Mouse (Mus musculus) embryonic facial prominence, embryonic 10.5 days (tissue): ENCODE data around the gene Pde4d. TPM values are rescaled to one million over a fixed set of nuclear protein-coding genes. Genes with fewer than 3 reads are reported as not detected.

Source experiments
- DNase-seq: peaks from one replicate; pipeline ENCODE4 v3.0.0-alpha.2; 2017; ENCODE audit warnings: low spot score
- H3K27ac ChIP-seq: fragments of 300-500 bp; sonication (generic); replicated peaks from 2 replicates; pipeline ENCODE4 v1.5.1; 2016; ENCODE audit warnings: mild to moderate bottlenecking
- H3K27me3 ChIP-seq: fragments of 300-500 bp; sonication (generic); replicated peaks from 2 replicates; pipeline ENCODE4 v1.6.1; 2016; ENCODE audit warnings: low read depth, mild to moderate bottlenecking; ENCODE audit not compliant: poor library complexity, severe bottlenecking
- H3K36me3 ChIP-seq: fragments of 300-500 bp; sonication (generic); replicated peaks from 2 replicates; pipeline ENCODE4 v1.6.1; 2016; ENCODE audit warnings: mild to moderate bottlenecking, moderate library complexity
- H3K4me1 ChIP-seq: fragments of 300-500 bp; sonication (generic); 2 replicates; pipeline ENCODE4 v1.6.1; 2016
- H3K4me3 ChIP-seq: fragments of 300-500 bp; sonication (generic); 2 replicates; pipeline ENCODE4 v1.5.1; 2016; ENCODE audit warnings: mild to moderate bottlenecking, moderate library complexity
- H3K9me3 ChIP-seq: fragments of 300-500 bp; sonication (generic); 2 replicates; pipeline ENCODE4 v1.6.1; 2016; ENCODE audit warnings: mild to moderate bottlenecking
- WGBS: fragments of 180-500 bp; shearing (Covaris S2); methylation state at CpG from one replicate; pipeline ENCODE4 v1.1.7; 2016; 5-methylcytosine and 5-hydroxymethylcytosine counted together
- polyA plus RNA-seq: library from polyadenylated mRNA; unstranded; fragments of >200 nt; fragmentation: Nextera tagmentation; extraction: Ambion mirVana; gene quantifications from 2 replicates; pipeline ENCODE4 v1.2.1, GENCODE M21; 2016

Pde4d gene
- polyA plus RNA-seq, 1 experiment from 2014 or later: 19.7 TPM

DNA sequence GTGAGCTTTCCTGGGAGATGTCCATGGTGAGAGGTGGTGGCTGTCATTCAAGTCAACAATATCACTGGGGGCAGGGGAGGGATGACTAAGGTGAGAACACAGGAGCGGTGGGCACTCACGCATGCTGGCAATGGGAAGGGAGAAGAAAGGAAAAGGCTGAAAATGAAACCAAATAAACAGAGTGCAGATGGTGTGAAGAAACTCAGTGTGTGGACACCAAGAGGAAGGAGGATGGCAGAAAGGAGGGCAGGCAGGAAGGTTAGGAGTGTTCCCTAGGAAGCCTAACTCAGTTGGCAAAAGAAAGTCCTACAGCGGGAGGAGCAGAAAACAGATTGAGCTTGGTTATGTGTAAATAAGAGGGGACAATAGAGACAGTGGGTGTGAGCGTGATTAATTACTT lies 1107.1 kb downstream of the Pde4d start:
- H3K36me3 ChIP-seq: no peaks in the 10 kb centered on the region
- no peak overlapping the region for H3K4me3 ChIP-seq
- H3K4me1 ChIP-seq: no peaks in the 10 kb centered on the region
- DNase-seq: no peak
- H3K27ac ChIP-seq: no peak overlapping the region
- no peaks in the 10 kb centered on the region for H3K27me3 ChIP-seq
- WGBS: 85% methylated on average over 4 of the region's 4 CpGs
- no peaks in the 10 kb centered on the region for H3K9me3 ChIP-seq

DNA sequence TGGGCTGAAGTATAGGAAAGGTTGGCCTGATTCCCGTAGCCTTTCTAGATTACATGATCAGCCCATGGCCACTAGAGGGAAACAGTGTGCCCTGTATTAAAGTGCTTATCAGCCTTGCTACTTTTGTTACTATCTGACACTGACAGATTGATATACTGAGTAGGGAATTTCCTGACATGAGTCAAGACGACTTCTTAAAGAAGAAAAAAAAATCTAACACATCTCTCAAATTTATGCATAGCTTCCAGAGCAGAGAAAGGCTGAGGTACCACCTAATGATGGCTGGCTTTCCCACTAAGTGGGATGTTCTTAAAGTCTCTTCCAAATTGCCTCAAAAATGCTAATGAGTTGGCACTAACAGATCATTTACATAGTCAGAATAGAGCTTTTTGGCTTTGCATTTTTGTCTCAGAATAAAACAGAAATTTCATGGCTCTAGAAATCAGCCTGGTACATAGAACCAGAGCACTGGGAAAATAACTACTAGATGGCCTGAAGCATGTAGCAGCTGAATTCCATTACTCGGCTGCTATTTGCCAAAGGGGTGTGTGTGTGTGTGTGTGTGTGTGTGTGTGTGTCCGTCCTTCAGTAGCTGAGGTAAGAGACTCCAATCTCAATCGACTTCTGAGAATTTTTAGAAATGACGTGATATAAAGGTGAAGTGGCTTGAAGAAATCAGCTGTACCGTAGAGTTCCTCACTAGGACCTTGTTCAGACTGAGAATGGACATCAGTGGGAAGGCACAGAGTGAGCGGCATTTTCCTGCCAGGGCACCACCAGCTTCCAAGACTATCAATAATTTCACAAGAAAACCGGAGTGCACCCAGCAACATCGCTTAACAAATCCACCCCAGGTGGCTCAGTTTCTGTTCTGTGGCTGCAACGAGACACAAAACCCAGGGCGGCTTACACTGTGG lies 1108.9 kb downstream of the Pde4d start:
- Histone ChIP-seq H3K4me1 (no peaks in the 10 kb centered on the region), H3K27ac (no peak overlapping the region), H3K27me3 (no peaks in the 10 kb centered on the region), H3K4me3 (no peak overlapping the region), H3K36me3 (no peaks in the 10 kb centered on the region), H3K9me3 (no peaks in the 10 kb centered on the region)
- no peak for DNase-seq
- 75% methylated on average over 12 of the region's 12 CpGs for WGBS

DNA sequence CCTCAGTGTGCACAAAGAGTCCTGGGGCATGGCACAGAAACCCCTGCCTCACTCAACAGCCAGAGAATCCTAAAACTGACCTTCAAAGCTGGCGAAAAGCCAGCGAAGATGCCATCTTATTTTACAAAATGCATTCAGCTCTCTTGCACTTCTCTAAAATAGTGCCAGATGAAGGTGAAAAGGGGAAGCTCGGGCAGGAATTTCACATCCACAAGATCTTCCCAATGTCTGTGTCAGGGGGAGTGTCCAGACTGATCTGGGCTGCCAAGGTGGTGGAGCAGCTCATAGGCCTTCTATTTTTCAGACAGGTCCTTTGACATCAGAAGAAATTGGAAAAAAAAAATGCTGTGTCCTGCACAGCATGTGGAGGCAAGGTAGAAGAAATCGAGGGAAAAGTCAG lies 1110.5 kb downstream of the Pde4d start:
- no peaks in the 10 kb centered on the region for H3K9me3 ChIP-seq
- no peak for DNase-seq
- H3K36me3 ChIP-seq: no peaks in the 10 kb centered on the region
- no peak overlapping the region for H3K4me3 ChIP-seq
- H3K4me1 ChIP-seq: no peaks in the 10 kb centered on the region
- H3K27ac ChIP-seq: no peak overlapping the region
- H3K27me3 ChIP-seq: no peaks in the 10 kb centered on the region
- 84% methylated on average over 4 of the region's 4 CpGs for WGBS

DNA sequence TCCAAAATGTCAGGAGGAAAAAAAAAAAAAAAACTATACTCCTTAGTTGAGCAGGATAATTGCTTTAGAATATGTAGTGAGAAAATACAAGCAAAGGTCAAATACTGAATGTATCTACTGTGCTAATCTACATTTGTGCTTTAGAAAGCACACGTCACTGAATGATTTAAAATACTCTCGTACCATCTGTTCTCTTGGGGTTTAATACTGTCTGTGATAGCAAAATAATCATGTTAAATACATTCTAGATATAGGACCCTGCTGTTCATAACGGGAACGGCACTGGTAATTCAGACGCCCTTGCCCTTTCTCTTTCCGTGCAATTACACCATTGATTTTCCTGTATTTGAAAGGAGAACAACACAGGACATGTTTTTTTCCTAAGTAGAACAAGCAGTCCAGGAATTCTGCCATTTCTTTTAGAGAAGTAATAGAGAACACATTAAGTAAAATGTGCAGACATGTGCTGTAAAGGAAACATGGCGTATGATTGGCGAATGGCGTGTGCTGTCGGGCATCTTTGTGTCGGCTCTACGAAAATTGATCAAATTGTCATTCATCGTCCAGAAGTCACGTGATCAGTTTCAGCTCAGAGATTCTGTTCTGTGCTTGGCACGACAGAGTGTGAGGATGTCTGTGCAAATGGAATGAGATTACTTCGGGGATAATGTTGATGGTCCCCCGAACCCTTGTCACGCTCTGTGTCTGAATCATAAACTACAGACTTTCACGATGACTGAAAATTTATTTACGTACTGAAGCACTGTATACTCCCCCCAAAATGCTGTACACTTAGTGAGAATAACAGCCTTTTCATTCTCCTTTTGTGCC lies 1119.1 kb downstream of the Pde4d start:
- H3K4me1 ChIP-seq: no peaks in the 10 kb centered on the region
- no peak for DNase-seq
- WGBS: 94% methylated on average over 20 of the region's 20 CpGs

DNA sequence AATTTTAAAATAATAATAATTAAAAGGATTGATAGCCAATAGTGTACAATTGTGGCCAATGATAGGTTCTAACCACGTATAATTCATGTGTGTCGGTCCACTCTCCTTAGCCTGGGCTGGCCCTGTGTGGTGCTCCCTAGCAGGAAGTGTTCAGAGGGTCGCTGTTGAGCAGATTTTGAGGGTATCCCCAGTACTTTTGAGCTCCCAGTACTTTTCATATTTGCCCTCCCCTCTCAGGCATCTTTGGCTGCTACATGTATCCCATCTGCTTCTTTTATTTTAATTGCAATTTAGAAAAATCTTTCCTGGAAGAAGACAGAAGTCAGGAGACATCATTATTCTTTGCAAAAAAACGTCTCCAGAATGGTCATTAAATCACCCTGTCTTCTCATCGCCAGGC lies 1119.7 kb downstream of the Pde4d start:
- Histone ChIP-seq H3K9me3 (no peaks in the 10 kb centered on the region), H3K36me3 (no peaks in the 10 kb centered on the region), H3K27ac (no peak overlapping the region), H3K27me3 (no peaks in the 10 kb centered on the region), H3K4me3 (no peak overlapping the region), H3K4me1 (no peaks in the 10 kb centered on the region)
- DNase-seq: no peak
- WGBS: 82% methylated on average over 5 of the region's 5 CpGs

More for the DNA sequence above, 1119.1 kb downstream of the Pde4d start:
- H3K36me3 ChIP-seq: no peaks in the 10 kb centered on the region
- H3K4me3 ChIP-seq: no peak overlapping the region
- H3K27ac ChIP-seq: no peak overlapping the region
- no peaks in the 10 kb centered on the region for H3K9me3 ChIP-seq
- no peaks in the 10 kb centered on the region for H3K27me3 ChIP-seq

DNA sequence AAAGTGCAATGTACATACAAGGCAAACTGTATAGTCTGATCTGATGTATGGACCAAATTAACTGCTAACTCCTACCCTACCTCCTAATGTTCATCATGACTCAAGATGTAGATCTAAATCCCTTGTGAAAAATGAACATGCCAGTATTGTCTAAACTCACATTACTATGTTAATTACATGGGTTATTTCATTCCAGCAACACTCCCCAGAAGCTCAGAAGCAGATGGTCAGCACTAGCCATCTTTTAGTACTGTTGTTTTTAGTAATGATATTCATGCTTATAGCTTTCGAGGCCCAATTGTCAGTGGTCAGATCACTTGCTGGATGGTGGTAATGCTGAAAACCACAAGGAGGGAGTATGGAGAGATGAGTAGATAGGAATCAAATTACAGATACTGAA lies 1127.0 kb downstream of the Pde4d start:
- WGBS: 60% methylated on average over 1 of the region's 1 CpGs
- Histone ChIP-seq H3K9me3 (no peaks in the 10 kb centered on the region), H3K4me3 (no peak overlapping the region), H3K27ac (no peak overlapping the region), H3K4me1 (no peaks in the 10 kb centered on the region), H3K27me3 (no peaks in the 10 kb centered on the region), H3K36me3 (no peaks in the 10 kb centered on the region)
- DNase-seq: no peak

DNA sequence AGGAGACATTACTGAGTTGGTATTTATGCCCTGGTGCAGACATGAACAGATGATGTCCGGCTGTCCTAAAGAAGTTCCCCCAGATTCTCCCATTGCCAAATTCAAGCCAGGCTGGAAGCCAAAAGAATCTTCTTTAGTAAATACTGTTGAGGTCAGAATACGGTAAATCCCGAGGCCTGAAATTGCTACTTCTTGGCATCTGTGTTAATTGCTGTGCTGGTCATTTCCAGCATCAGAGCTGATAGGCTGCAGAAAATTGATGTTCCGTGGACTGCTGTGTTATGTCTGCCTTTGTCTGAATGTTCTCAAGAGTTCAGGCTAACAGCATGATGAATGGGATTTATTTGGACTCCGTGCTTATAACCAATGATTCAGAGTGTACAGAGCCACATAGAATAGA lies 1127.7 kb downstream of the Pde4d start:
- Histone ChIP-seq H3K4me1 (no peaks in the 10 kb centered on the region), H3K27me3 (no peaks in the 10 kb centered on the region), H3K4me3 (no peak overlapping the region), H3K36me3 (no peaks in the 10 kb centered on the region), H3K9me3 (no peaks in the 10 kb centered on the region), H3K27ac (no peak overlapping the region)
- no peak for DNase-seq
- 89% methylated on average over 5 of the region's 5 CpGs for WGBS

DNA sequence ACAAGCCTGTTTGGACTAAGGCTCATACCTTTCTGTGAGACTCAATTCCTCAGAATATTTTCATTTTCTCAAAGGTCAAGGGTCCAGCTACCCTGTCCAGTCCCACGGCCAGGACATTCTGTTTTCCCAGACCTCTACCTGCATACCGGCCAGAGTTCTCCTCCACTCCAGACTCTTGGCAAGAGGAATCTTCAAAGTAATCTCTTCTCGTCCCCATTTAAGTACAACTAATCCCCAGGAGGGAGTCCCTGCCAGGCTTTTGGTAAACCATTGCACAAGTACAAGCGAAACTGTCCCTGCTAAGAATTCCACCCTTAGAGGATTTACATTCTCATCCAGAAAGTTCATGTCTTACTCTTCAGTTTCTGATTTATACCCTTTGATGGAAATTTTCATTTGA lies 1128.2 kb downstream of the Pde4d start:
- Histone ChIP-seq H3K36me3 (no peaks in the 10 kb centered on the region), H3K4me1 (no peaks in the 10 kb centered on the region), H3K9me3 (no peaks in the 10 kb centered on the region), H3K4me3 (no peak overlapping the region), H3K27ac (no peak overlapping the region), H3K27me3 (no peaks in the 10 kb centered on the region)
- no peak for DNase-seq
- WGBS: 71% methylated on average over 4 of the region's 4 CpGs

DNA sequence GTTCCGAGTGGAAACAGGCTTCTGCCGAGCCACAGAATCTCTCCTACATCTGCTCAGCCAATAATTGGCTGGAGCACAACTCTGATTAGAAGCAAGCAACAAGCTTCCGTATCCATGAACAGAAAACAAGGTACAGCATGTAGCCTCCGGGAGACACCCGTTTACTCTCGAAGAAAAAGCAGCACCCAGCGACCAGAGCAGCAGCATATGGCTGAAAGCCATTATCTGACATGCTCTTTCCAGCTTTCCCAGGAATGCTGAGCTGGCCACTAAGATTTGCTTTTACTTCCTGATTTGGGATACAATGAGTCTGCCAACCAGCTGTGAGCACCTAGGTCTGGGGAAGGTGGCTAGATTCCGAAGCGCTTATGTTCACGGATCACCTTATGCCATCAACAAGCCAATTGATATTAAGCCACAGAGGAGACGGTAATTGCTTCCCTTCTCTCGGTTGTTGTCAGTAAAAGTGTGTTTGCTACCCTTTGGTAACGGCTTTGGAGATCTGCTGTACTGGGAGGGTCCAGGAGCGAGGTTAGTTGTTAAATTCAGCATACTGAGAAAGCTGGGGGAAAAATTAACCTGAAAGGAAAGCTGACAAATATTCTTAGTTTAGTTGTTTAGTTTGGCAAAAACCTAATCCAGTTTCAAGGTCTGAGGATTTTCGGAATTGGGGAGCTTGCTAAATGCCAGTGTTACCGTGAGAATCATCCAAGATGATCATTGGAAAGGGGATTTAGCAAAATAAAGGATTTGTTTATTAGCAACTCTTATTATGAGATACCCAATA lies 1131.7 kb downstream of the Pde4d start:
- no peaks in the 10 kb centered on the region for H3K36me3 ChIP-seq
- H3K27me3 ChIP-seq: no peaks in the 10 kb centered on the region
- WGBS: 82% methylated on average over 16 of the region's 16 CpGs
- H3K4me3 ChIP-seq: no peak overlapping the region
- DNase-seq: no peak
- no peaks in the 10 kb centered on the region for H3K9me3 ChIP-seq
- H3K27ac ChIP-seq: no peak overlapping the region
- H3K4me1 ChIP-seq: no peaks in the 10 kb centered on the region

DNA sequence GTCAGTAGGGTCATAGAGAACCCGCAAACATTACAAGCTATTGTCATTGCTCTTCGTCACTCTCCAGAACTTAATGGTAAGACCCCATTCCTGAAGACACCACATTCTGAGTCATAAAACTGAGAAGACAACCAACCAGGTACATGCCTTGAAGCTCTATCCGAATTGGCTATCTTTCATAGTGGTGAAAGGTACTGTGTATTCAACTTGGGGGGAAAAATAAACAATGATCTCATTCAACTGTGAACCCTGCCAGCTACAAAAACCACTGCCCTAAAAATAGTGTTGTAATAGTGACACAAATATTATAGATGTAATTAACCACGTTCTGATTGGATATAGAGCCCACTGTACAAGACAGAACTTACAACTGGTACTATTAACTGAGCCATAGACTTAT lies 1140.3 kb downstream of the Pde4d start:
- DNase-seq: no peak
- H3K9me3 ChIP-seq: no peaks in the 10 kb centered on the region
- WGBS: 84% methylated on average over 4 of the region's 4 CpGs
- H3K36me3 ChIP-seq: no peaks in the 10 kb centered on the region
- H3K27me3 ChIP-seq: no peaks in the 10 kb centered on the region
- H3K4me1 ChIP-seq: no peaks in the 10 kb centered on the region
- H3K4me3 ChIP-seq: no peak overlapping the region
- no peak overlapping the region for H3K27ac ChIP-seq

DNA sequence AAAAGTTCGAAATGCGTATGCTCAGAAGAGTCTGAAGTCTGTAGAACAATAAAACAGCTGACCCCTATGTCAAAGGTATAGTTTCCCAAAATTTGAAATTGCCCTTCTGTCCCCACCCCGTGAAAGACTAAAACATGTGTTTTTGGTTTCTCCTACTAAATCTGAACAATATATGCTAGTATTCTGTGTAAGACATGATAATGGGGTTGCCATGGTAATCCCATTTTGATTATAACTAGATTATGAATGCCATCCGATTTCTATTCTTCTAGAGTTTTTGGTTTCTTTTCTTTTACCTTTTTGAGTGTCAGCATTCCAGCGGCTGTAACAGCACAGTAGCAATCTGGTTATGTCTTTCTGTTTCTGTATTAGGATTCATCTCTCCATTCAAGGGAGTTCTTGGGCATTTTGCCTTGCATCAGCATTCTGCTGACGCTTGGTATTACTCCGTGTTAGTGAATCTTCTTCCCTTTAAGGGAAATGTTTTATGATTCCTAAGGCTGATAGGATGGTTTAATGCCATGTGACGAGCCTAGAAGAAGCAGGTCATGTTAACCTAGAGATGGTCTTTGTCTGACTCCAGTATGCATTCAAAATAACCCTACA lies 1142.5 kb downstream of the Pde4d start:
- no peaks in the 10 kb centered on the region for H3K4me1 ChIP-seq
- H3K36me3 ChIP-seq: no peaks in the 10 kb centered on the region
- H3K9me3 ChIP-seq: no peaks in the 10 kb centered on the region
- no peaks in the 10 kb centered on the region for H3K27me3 ChIP-seq
- H3K4me3 ChIP-seq: no peak overlapping the region
- DNase-seq: no peak
- H3K27ac ChIP-seq: no peak overlapping the region
- 84% methylated on average over 8 of the region's 8 CpGs for WGBS

DNA sequence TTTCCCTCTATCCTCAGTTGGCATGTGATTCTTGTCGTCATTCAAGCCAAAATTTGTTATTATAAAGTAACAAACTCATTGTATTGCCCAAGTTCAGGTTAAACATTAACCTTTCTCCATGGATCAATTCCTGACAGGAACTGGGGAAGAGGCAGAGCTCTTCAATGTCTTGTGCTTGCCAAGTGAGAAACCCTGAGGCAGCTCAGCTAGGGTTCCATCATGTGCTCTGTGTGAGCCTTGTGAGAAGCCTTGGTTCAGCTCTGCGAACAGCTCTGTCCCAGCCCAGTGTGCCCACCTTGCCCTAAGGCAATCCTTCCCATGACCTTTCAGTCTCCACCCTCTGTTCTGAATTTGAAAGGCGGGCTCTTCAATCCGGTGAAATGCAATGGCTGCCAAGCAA lies 1150.0 kb downstream of the Pde4d start:
- Histone ChIP-seq H3K27ac (no peak overlapping the region), H3K9me3 (no peaks in the 10 kb centered on the region), H3K4me3 (no peak overlapping the region), H3K27me3 (no peaks in the 10 kb centered on the region), H3K36me3 (no peaks in the 10 kb centered on the region), H3K4me1 (no peaks in the 10 kb centered on the region)
- WGBS: 55% methylated on average over 4 of the region's 4 CpGs
- no peak for DNase-seq
